Mouse (Mus musculus) cerebellum, adult (tissue): ENCODE results near the gene Lrrfip1.

Experiments used
- ATAC-seq: cut with Nextera tagmentation; 2 replicates; pipeline ENCODE4 v1.9.2; 2017; ENCODE audit warnings: mild to moderate bottlenecking, moderate library complexity, mixed read lengths; ENCODE audit not compliant: insufficient number of reproducible peaks, low FRiP score, low TSS enrichment

Lrrfip1 gene

GRCm38 (mm10) chr1:91107548-91107947 is 109.0 kb downstream of the Lrrfip1 start:
- ATAC-seq = no peak

- no peak for ATAC-seq
These were observed 110.8 kb downstream of the Lrrfip1 start for GRCm38 (mm10) chr1:91109302-91109701.

GRCm38 (mm10) chr1:91112171-91112570 is 113.6 kb downstream of the Lrrfip1 start:
- ATAC-seq = no peak

GRCm38 (mm10) chr1:91112606-91113005 is 114.1 kb downstream of the Lrrfip1 start:
- ATAC-seq = no peak

GRCm38 (mm10) chr1:91122121-91122520 is 123.6 kb downstream of the Lrrfip1 start:
- ATAC-seq = no peak

- no peak for ATAC-seq
These were observed 124.5 kb downstream of the Lrrfip1 start for GRCm38 (mm10) chr1:91123004-91123403.

GRCm38 (mm10) chr1:91123466-91123865 is 124.9 kb downstream of the Lrrfip1 start:
- ATAC-seq = no peak

GRCm38 (mm10) chr1:91128849-91129248 is 130.3 kb downstream of the Lrrfip1 start:
- ATAC-seq = no peak

- no peak for ATAC-seq
These were observed 138.5 kb downstream of the Lrrfip1 start for GRCm38 (mm10) chr1:91137036-91137435.

- ATAC-seq = no peak
These were observed 146.3 kb downstream of the Lrrfip1 start, which contains the start of gene Rbm44 for GRCm38 (mm10) chr1:91144813-91145212. Gene Rbm44, plus strand, starts transcription at chr1:91145089.

- ATAC-seq = no peak
These were observed 153.0 kb downstream of the Lrrfip1 start for GRCm38 (mm10) chr1:91151509-91151908.

- ATAC-seq = no peak
These were observed 168.3 kb downstream of the Lrrfip1 start for GRCm38 (mm10) chr1:91166798-91167197.

GRCm38 (mm10) chr1:91169157-91169556 is 170.6 kb downstream of the Lrrfip1 start:
- ATAC-seq = no peak

- ATAC-seq = no peak
These were observed 176.3 kb downstream of the Lrrfip1 start for GRCm38 (mm10) chr1:91174796-91175195.

GRCm38 (mm10) chr1:91176026-91176425 is 177.5 kb downstream of the Lrrfip1 start:
- ATAC-seq = no peak

- no peak for ATAC-seq
These were observed 178.3 kb downstream of the Lrrfip1 start for GRCm38 (mm10) chr1:91176871-91177270.
